Mouse (Mus musculus): ENCODE data around the gene Efna5. TPM values are rescaled to one million over a fixed set of nuclear protein-coding genes. Genes with fewer than 3 reads are reported as not detected.

Gene Efna5
- polyA plus RNA-seq, 1 experiment, result 1.9 TPM

- Histone ChIP-seq H3K27me3 (ENCODE audit: control insufficient read depth, insufficient read depth, low read length) (peaks cover 3% of the 10 kb centered on the region), H3K4me1 (replicated peaks; ENCODE audit: control insufficient read depth, insufficient read depth, low read length) (no peaks in the 10 kb centered on the region), H3K4me3 (ENCODE audit: control insufficient read depth, insufficient read depth, low read length) (no peak overlapping the region), H3K27ac (ENCODE audit: control insufficient read depth, insufficient read depth, low read length) (no peak overlapping the region), H3K36me3 (ENCODE audit: control insufficient read depth, insufficient read depth, low read length) (no peaks in the 10 kb centered on the region)
- DNase-seq, result no peak
- WGBS, result 52% methylated on average over 3 of the region's 3 CpGs
- TF ChIP-seq CTCF (IDR thresholded peaks at IDR 0.05; ENCODE audit: borderline replicate concordance, control insufficient read depth, extremely low read depth, insufficient read depth, low read length, poor library complexity) (no peak), POLR2A (IDR thresholded peaks at IDR 0.05; ENCODE audit: control insufficient read depth, extremely low read depth, insufficient read depth, low read length, poor library complexity) (no peak)
These were observed 5.4 kb downstream of the Efna5 start for GRCm38 (mm10) chr17:62875727-62876126.

GRCm38 (mm10) chr17:62871928-62872327 is 9.2 kb downstream of the Efna5 start:
- 90% methylated on average over 3 of the region's 3 CpGs for WGBS

DNA sequence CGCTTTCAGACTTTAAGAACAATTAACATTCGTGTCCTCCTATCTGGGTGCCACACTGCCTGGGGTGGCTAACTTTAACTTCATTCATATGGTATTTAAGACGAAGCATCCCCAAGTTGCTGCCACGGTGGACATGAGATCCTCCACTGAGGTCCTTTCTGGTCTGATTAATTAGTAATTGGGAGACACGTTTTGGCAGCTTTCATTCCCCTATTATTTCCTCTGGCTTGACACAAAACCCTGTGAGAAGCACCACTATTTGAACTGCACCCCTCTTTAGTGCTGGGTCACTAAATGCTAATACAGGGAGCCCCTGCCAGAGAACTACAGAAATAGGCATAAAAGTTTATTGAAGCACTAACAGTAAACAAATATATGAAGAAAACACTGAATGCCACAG is 9.9 kb downstream of the Efna5 start:
- no peaks in the 10 kb centered on the region for H3K36me3 ChIP-seq (ENCODE audit: control insufficient read depth, insufficient read depth, low read length)

More at GRCm38 (mm10) chr17:62871928-62872327, 9.2 kb downstream of the Efna5 start:
- no peaks in the 10 kb centered on the region for H3K36me3 ChIP-seq (ENCODE audit: control insufficient read depth, insufficient read depth, low read length)
- H3K4me1 ChIP-seq (replicated peaks; ENCODE audit: control insufficient read depth, insufficient read depth, low read length), result no peaks in the 10 kb centered on the region
- H3K27ac ChIP-seq (ENCODE audit: control insufficient read depth, insufficient read depth, low read length), result no peak overlapping the region
- TF ChIP-seq POLR2A (IDR thresholded peaks at IDR 0.05; ENCODE audit: control insufficient read depth, extremely low read depth, insufficient read depth, low read length, poor library complexity) (no peak), CTCF (IDR thresholded peaks at IDR 0.05; ENCODE audit: borderline replicate concordance, control insufficient read depth, extremely low read depth, insufficient read depth, low read length, poor library complexity) (no peak)
- no peak overlapping the region for H3K4me3 ChIP-seq (ENCODE audit: control insufficient read depth, insufficient read depth, low read length)
- DNase-seq, result no peak
- H3K27me3 ChIP-seq (ENCODE audit: control insufficient read depth, insufficient read depth, low read length), result no peaks in the 10 kb centered on the region

GRCm38 (mm10) chr17:62870446-62870845 is 10.7 kb downstream of the Efna5 start:
- H3K36me3 ChIP-seq (ENCODE audit: control insufficient read depth, insufficient read depth, low read length), result no peaks in the 10 kb centered on the region
- no peak for TF ChIP-seq POLR2A (IDR thresholded peaks at IDR 0.05; ENCODE audit: control insufficient read depth, extremely low read depth, insufficient read depth, low read length, poor library complexity)
- no peak for TF ChIP-seq CTCF (IDR thresholded peaks at IDR 0.05; ENCODE audit: borderline replicate concordance, control insufficient read depth, extremely low read depth, insufficient read depth, low read length, poor library complexity)
- WGBS, result 94% methylated on average over 5 of the region's 5 CpGs
- no peaks in the 10 kb centered on the region for H3K27me3 ChIP-seq (ENCODE audit: control insufficient read depth, insufficient read depth, low read length)
- no peak overlapping the region for H3K4me3 ChIP-seq (ENCODE audit: control insufficient read depth, insufficient read depth, low read length)
- no peaks in the 10 kb centered on the region for H3K4me1 ChIP-seq (replicated peaks; ENCODE audit: control insufficient read depth, insufficient read depth, low read length)
- no peak for DNase-seq
- H3K27ac ChIP-seq (ENCODE audit: control insufficient read depth, insufficient read depth, low read length), result no peak overlapping the region

More for the DNA sequence above, 9.9 kb downstream of the Efna5 start:
- 92% methylated on average over 5 of the region's 5 CpGs for WGBS
- no peak for DNase-seq
- H3K27me3 ChIP-seq (ENCODE audit: control insufficient read depth, insufficient read depth, low read length), result no peaks in the 10 kb centered on the region
- H3K4me3 ChIP-seq (ENCODE audit: control insufficient read depth, insufficient read depth, low read length), result no peak overlapping the region
- TF ChIP-seq POLR2A (IDR thresholded peaks at IDR 0.05; ENCODE audit: control insufficient read depth, extremely low read depth, insufficient read depth, low read length, poor library complexity) (no peak), CTCF (IDR thresholded peaks at IDR 0.05; ENCODE audit: borderline replicate concordance, control insufficient read depth, extremely low read depth, insufficient read depth, low read length, poor library complexity) (no peak)
- H3K4me1 ChIP-seq (replicated peaks; ENCODE audit: control insufficient read depth, insufficient read depth, low read length), result no peaks in the 10 kb centered on the region
- no peak overlapping the region for H3K27ac ChIP-seq (ENCODE audit: control insufficient read depth, insufficient read depth, low read length)

DNA sequence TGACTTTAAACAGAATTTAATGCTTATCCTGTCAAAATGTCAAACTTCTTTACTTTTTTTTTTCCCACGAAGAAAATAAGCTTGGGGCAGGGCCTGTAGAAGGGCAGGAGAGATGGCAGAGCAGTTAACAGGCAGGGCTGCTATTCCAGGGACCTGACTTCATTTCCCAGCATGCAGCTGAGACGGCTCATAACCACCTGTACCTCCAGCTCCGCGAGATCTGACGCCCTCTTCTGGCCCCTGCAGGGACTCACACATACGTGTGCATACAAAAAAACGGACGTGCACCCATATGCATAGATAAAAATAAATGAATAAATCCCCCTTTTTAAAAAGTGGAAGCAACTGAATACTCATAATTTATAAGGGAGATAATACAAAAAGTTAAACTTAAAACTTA is 16.2 kb downstream of the Efna5 start:
- TF ChIP-seq CTCF (IDR thresholded peaks at IDR 0.05; ENCODE audit: borderline replicate concordance, control insufficient read depth, extremely low read depth, insufficient read depth, low read length, poor library complexity), result no peak
- TF ChIP-seq POLR2A (IDR thresholded peaks at IDR 0.05; ENCODE audit: control insufficient read depth, extremely low read depth, insufficient read depth, low read length, poor library complexity), result no peak
- Histone ChIP-seq H3K36me3 (ENCODE audit: control insufficient read depth, insufficient read depth, low read length) (no peaks in the 10 kb centered on the region), H3K4me1 (replicated peaks; ENCODE audit: control insufficient read depth, insufficient read depth, low read length) (0 out of 2 replicates have a peak, but pooled peaks cover 4% of the 10 kb centered on the region), H3K27me3 (ENCODE audit: control insufficient read depth, insufficient read depth, low read length) (no peaks in the 10 kb centered on the region), H3K4me3 (ENCODE audit: control insufficient read depth, insufficient read depth, low read length) (no peak overlapping the region), H3K27ac (ENCODE audit: control insufficient read depth, insufficient read depth, low read length) (no peak overlapping the region)
- 93% methylated on average over 8 of the region's 8 CpGs for WGBS
- no peak for DNase-seq

- Histone ChIP-seq H3K27ac (ENCODE audit: control insufficient read depth, insufficient read depth, low read length) (no peak overlapping the region), H3K27me3 (ENCODE audit: control insufficient read depth, insufficient read depth, low read length) (no peaks in the 10 kb centered on the region), H3K4me1 (replicated peaks; ENCODE audit: control insufficient read depth, insufficient read depth, low read length) (0 out of 2 replicates have a peak, but pooled peaks cover 4% of the 10 kb centered on the region), H3K36me3 (ENCODE audit: control insufficient read depth, insufficient read depth, low read length) (no peaks in the 10 kb centered on the region), H3K4me3 (ENCODE audit: control insufficient read depth, insufficient read depth, low read length) (no peak overlapping the region)
- DNase-seq, result no peak
- TF ChIP-seq POLR2A (IDR thresholded peaks at IDR 0.05; ENCODE audit: control insufficient read depth, extremely low read depth, insufficient read depth, low read length, poor library complexity) (no peak), CTCF (IDR thresholded peaks at IDR 0.05; ENCODE audit: borderline replicate concordance, control insufficient read depth, extremely low read depth, insufficient read depth, low read length, poor library complexity) (no peak)
- WGBS, result 62% methylated on average over 3 of the region's 3 CpGs
These were observed 18.1 kb downstream of the Efna5 start for GRCm38 (mm10) chr17:62863004-62863403.
